Mouse (Mus musculus) spleen, adult 18-20 months (tissue): ENCODE measurements around the gene Nol7.

Experiments used
- DNase-seq, 2 experiments: peaks; one replicate each; pipeline ENCODE4 v3.0.0; 2022; ENCODE audit warnings: mixed read lengths in 2 of 2

The Nol7 gene

GRCm38 (mm10) chr13:43433395-43433794 lies 35.2 kb downstream of the Nol7 start:
- no peak for DNase-seq

- no peak for DNase-seq
These were observed 42.2 kb downstream of the Nol7 start for GRCm38 (mm10) chr13:43440376-43440775.

GRCm38 (mm10) chr13:43442551-43442950 lies 44.4 kb downstream of the Nol7 start:
- DNase-seq: no peak

- no peak for DNase-seq
These were observed 45.5 kb downstream of the Nol7 start for GRCm38 (mm10) chr13:43443706-43444105.

GRCm38 (mm10) chr13:43444717-43445116 lies 46.5 kb downstream of the Nol7 start:
- DNase-seq: no peak

- no peak for DNase-seq
These were observed 47.6 kb downstream of the Nol7 start for GRCm38 (mm10) chr13:43445754-43446153.

- no peak for DNase-seq
These were observed 49.5 kb downstream of the Nol7 start for GRCm38 (mm10) chr13:43447721-43448120.

- no peak for DNase-seq
These were observed 52.5 kb downstream of the Nol7 start for GRCm38 (mm10) chr13:43450686-43451085.

GRCm38 (mm10) chr13:43452177-43452576 lies 54.0 kb downstream of the Nol7 start:
- no peak for DNase-seq

- no peak for DNase-seq
These were observed 54.8 kb downstream of the Nol7 start for GRCm38 (mm10) chr13:43452843-43453605.

GRCm38 (mm10) chr13:43454431-43454830 lies 56.2 kb downstream of the Nol7 start:
- DNase-seq: no peak
